Mouse (Mus musculus) hindbrain, embryonic 13.5 days (tissue): Measurements from ENCODE around the gene Gm15056. TPM values are rescaled to one million over a fixed set of nuclear protein-coding genes. Genes with fewer than 3 reads are reported as not detected.

Experiments
- ATAC-seq: fragments of 200-750 bp; cut with Nextera tagmentation; 2 replicates; pipeline ENCODE4 v1.8.0; 2017; ENCODE audit warnings: moderate TSS enrichment; ENCODE audit not compliant: low FRiP score
- H3K27ac ChIP-seq: fragments of 300-500 bp; sonication (generic); 2 replicates; pipeline ENCODE4 v1.5.1; 2015; ENCODE audit warnings: inconsistent platforms, mild to moderate bottlenecking, moderate library complexity
- H3K27me3 ChIP-seq: fragments of 300-500 bp; sonication (generic); 2 replicates; pipeline ENCODE4 v1.6.1; 2015; ENCODE audit warnings: mild to moderate bottlenecking, inconsistent platforms
- H3K36me3 ChIP-seq: fragments of 300-500 bp; sonication (generic); 2 replicates; pipeline ENCODE4 v1.6.1; 2015; ENCODE audit warnings: mild to moderate bottlenecking, inconsistent platforms
- H3K4me1 ChIP-seq: fragments of 300-500 bp; sonication (generic); replicated peaks from 2 replicates; pipeline ENCODE4 v1.6.1; 2015; ENCODE audit warnings: inconsistent platforms
- H3K4me2 ChIP-seq: fragments of 300-500 bp; sonication (generic); 2 replicates; pipeline ENCODE4 v1.6.1; 2015; ENCODE audit warnings: inconsistent platforms, mild to moderate bottlenecking, moderate library complexity
- H3K4me3 ChIP-seq: fragments of 300-500 bp; sonication (generic); 2 replicates; pipeline ENCODE4 v1.5.1; 2015; ENCODE audit warnings: mild to moderate bottlenecking, inconsistent platforms
- H3K9ac ChIP-seq: fragments of 300-500 bp; sonication (generic); 2 replicates; pipeline ENCODE4 v1.6.1; 2015; ENCODE audit warnings: mild to moderate bottlenecking, inconsistent platforms
- H3K9me3 ChIP-seq: fragments of 300-500 bp; sonication (generic); 2 replicates; pipeline ENCODE4 v1.6.1; 2016; ENCODE audit warnings: inconsistent platforms
- WGBS: fragments of 180-500 bp; shearing (Covaris S2); methylation state at CpG from one replicate; pipeline ENCODE4 v1.1.7; 2015; 5-methylcytosine and 5-hydroxymethylcytosine counted together
- polyA plus RNA-seq: library from polyadenylated mRNA; unstranded; fragments of >200 nt; fragmentation: Nextera tagmentation; extraction: Ambion mirVana; gene quantifications from 2 replicates; pipeline ENCODE4 v1.2.1, GENCODE M21; 2015

The Gm15056 gene
- not detected in 2 replicates for polyA plus RNA-seq

DNA sequence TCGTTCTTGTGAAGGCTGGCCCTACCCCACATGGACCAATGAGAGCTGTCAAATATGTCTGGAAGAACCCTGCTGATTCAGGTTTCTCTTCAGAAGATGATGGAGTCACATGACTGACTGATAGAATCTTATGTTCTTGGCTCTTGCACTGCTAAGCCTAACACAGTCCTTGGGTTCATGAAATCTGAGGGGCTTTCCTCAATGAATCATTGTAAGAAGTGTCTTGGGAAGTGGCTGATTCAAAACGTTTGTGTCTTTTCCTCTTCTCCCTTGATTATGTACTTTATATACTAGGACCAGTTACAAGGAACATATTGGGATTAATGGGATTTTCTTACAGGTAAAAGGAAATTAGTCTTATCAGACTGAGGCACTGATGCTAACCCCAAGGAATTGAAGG lies at the start of gene Gm15056:
Gene Gm15056, minus strand, starts transcription at position 101 of the 400 bp plus-strand sequence.
- Histone ChIP-seq H3K27ac (no peak within 1 kb of the TSS), H3K4me2 (no peak within 1 kb of the TSS), H3K4me3 (no peak within 1 kb of the TSS), H3K4me1 (no peaks in the 10 kb centered on the region), H3K9ac (no peak within 1 kb of the TSS), H3K9me3 (peaks cover 38% of the 10 kb centered on the region), H3K27me3 (no peaks in the 10 kb centered on the region), H3K36me3 (no peaks in the 10 kb centered on the region)
- 55% methylated on average over 2 of the region's 2 CpGs for whole genome bisulfite sequencing
- ATAC-seq, result no peak

DNA sequence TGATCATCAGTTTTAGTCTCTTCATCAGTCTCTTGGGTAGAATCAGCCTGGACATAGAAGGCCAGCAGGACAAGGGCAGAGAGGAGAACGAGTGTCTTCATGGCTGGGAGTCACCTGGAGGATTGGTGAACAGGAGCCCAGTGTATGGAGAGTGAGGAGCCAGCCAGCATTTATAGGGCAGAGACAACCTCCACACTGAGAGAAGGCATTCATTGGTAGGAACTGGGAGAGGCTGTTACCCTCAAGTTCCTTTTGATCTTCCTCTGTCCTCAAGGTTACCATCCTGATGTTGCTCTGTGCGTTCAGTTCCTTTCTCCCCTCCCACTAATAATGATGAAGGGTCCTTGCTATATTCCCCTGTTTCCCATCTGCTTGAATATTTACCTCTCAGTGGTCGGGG lies 42.2 kb upstream of the Gm15056 start, which contains the start of gene AY761185:
Gene AY761185, minus strand, starts transcription at position 101 of the 400 bp plus-strand sequence.
- H3K27me3 ChIP-seq, result no peaks in the 10 kb centered on the region
- peaks cover 23% of the 10 kb centered on the region for H3K9me3 ChIP-seq
- H3K36me3 ChIP-seq, result no peaks in the 10 kb centered on the region
- H3K4me1 ChIP-seq, result no peaks in the 10 kb centered on the region
- no peak within 1 kb of the TSS for H3K27ac ChIP-seq
- no peak within 1 kb of the TSS for H3K9ac ChIP-seq
- 71% methylated on average over 3 of the region's 3 CpGs for WGBS
- no peak within 1 kb of the TSS for H3K4me3 ChIP-seq
- no peak for ATAC-seq
- no peak within 1 kb of the TSS for H3K4me2 ChIP-seq

DNA sequence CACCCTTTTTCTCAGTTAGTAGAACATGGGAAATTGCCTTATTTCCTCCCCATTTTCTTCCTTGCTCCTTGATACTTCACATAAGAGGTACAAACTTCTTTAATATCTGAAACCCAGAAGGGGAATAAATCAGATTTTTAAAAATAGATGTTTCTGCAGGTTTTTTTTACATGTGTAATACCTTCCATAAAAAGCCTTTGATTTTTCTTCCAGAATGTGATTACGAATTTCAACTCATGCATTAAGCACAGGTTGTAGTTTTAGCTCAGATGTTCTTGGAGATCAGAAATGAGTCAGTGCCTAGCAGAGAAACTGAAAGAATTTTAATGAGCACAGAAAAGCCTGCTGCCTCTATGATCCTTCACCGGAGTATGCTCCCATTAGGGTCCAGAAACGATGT lies 19.5 kb upstream of the Gm15056 start, which contains the start of gene Gm6040:
Gene Gm6040, minus strand, starts transcription at position 101 of the 400 bp plus-strand sequence.
- Histone ChIP-seq H3K36me3 (no peaks in the 10 kb centered on the region), H3K9me3 (peaks cover 22% of the 10 kb centered on the region), H3K4me2 (no peak within 1 kb of the TSS), H3K9ac (no peak within 1 kb of the TSS), H3K27me3 (no peaks in the 10 kb centered on the region), H3K4me3 (no peak within 1 kb of the TSS), H3K27ac (no peak within 1 kb of the TSS), H3K4me1 (no peaks in the 10 kb centered on the region)
- WGBS, result 79% methylated on average over 3 of the region's 3 CpGs
- ATAC-seq, result no peak

DNA sequence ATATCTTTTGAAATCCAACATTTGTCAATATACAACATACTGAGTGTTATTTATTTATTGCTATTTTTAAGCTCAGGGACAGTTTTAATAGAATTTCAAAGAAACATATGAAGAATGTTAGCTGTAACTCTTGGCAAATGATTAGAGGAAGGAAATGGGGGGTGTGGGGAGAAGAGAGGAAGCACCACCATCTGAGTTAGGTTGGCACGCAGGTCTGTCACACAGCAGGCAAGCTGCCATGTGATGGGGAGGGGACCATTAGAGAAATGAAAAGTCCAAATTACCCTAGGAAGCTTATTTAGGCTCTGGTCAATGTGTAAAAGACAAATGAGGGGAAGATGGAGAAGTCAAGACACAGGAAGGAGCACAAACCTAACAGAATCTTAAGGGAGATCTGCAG lies 9.9 kb upstream of the Gm15056 start:
- Histone ChIP-seq H3K9ac (no peak overlapping the region), H3K9me3 (peaks cover 26% of the 10 kb centered on the region), H3K27me3 (no peaks in the 10 kb centered on the region), H3K27ac (no peak overlapping the region), H3K4me1 (no peaks in the 10 kb centered on the region), H3K36me3 (no peaks in the 10 kb centered on the region), H3K4me3 (no peak overlapping the region), H3K4me2 (no peak overlapping the region)
- WGBS, result 86% methylated on average over 1 of the region's 1 CpGs
- ATAC-seq, result no peak

DNA sequence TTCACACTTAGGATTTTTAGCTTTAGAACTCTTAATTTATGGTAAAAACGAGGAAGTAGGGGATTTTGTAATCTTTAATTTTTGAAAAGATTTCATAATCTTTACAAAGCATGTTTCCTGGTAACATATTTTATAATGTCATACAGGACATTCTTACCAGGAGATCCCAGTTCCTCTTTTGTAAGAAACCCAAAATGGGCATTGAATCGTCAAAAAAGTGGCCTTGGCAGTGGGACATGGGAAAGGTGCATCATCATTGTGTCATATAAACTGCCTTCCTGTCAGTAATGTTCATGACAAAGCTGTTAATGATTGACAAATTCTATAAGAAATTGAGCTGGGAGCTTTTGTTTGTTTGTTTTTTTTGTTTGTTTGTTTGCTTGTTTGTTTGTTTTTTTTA lies 5.8 kb upstream of the Gm15056 start:
- Histone ChIP-seq H3K36me3 (no peaks in the 10 kb centered on the region), H3K27me3 (no peaks in the 10 kb centered on the region), H3K4me1 (no peaks in the 10 kb centered on the region), H3K4me2 (no peak overlapping the region), H3K9me3 (peaks cover 26% of the 10 kb centered on the region), H3K4me3 (no peak overlapping the region), H3K27ac (no peak overlapping the region), H3K9ac (no peak overlapping the region)
- WGBS, result 69% methylated on average over 2 of the region's 2 CpGs
- ATAC-seq, result no peak

DNA sequence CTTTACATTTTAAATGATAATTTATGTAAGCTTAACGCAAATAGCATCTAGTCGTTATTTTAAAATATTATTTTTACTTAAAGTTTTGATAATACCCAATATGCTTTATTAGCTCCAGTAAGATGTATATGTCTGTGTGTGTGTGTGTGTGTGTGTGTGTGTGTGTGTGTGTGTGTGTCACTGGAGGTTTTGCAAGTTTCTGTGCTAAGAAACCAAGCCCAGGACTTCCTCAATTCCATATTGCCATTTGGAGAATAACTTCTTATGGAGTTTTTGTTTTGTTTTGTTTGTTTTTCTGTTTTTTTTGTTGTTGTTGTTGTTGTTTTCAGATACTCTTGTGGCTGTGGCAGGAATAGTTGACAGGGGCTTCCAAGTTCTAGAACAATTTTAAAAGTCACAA lies 4.7 kb upstream of the Gm15056 start:
- Histone ChIP-seq H3K4me2 (no peak overlapping the region), H3K4me3 (no peak overlapping the region), H3K4me1 (no peaks in the 10 kb centered on the region), H3K27me3 (no peaks in the 10 kb centered on the region), H3K27ac (no peak overlapping the region), H3K36me3 (no peaks in the 10 kb centered on the region), H3K9me3 (peaks cover 26% of the 10 kb centered on the region), H3K9ac (no peak overlapping the region)
- 96% methylated on average over 2 of the region's 2 CpGs for WGBS
- ATAC-seq, result no peak

DNA sequence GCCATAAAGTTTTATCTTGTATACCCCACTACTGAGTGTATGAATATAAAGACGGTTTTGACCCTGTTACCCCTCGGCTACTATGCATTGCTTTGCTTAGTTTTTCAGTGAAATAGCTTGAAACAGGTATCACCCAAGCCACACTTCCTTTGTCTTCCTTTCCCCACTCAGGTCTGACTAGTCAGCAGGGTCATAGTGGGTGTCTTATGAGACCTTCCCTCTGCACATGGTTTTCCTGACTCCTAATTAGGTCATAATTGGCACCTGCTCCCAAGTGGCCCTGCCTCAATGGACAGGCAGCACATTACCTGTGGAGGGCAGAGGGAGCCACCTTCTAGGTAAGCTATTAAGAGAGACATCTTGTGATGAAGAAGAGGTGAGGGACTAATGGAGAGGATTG lies 10.1 kb downstream of the Gm15056 start, which contains the start of gene Defb33:
Gene Defb33, plus strand, starts transcription at position 301 of the 400 bp plus-strand sequence.
- no peaks in the 10 kb centered on the region for H3K27me3 ChIP-seq
- no peaks in the 10 kb centered on the region for H3K4me1 ChIP-seq
- H3K27ac ChIP-seq, result no peak within 1 kb of the TSS
- no peak for ATAC-seq
- H3K9ac ChIP-seq, result no peak within 1 kb of the TSS
- no peak within 1 kb of the TSS for H3K4me2 ChIP-seq
- H3K4me3 ChIP-seq, result no peak within 1 kb of the TSS
- 88% methylated on average over 2 of the region's 2 CpGs for WGBS
- H3K36me3 ChIP-seq, result no peaks in the 10 kb centered on the region
- H3K9me3 ChIP-seq, result peaks cover 50% of the 10 kb centered on the region

DNA sequence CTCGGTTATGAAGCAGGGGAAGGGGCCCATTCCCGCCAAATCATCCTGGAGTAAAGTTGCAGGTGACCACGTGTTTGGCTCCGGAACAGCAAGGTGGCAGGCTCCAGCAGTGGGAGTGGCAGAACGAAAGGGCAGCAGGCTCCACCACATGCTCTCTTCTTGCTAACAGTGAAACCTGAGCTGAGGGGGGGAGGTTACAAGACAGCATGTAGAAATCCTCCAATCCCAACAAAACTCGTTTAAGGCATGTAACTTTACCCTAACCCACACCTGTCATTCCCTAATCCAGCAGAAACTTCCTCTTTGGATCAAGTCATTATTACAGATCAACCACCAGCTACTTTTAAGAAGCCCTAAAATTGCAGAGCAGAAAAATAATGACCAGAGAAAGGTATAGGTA lies 27.8 kb downstream of the Gm15056 start:
- no peaks in the 10 kb centered on the region for H3K36me3 ChIP-seq

More for the DNA sequence above, 27.8 kb downstream of the Gm15056 start:
- WGBS, result 50% methylated on average over 6 of the region's 6 CpGs
- Histone ChIP-seq H3K4me1 (no peaks in the 10 kb centered on the region), H3K9me3 (peaks cover 18% of the 10 kb centered on the region), H3K9ac (no peak overlapping the region), H3K27ac (no peak overlapping the region), H3K4me2 (no peak overlapping the region), H3K4me3 (no peak overlapping the region), H3K27me3 (no peaks in the 10 kb centered on the region)
- ATAC-seq, result no peak

Other genes starting within 250 kb of the Gm15056 start
- gene Defb33, start 10.0 kb downstream of the Gm15056 start, polyA plus RNA-seq, result not detected in 2 replicates
- not detected in 2 replicates for gene Gm6040, start 19.4 kb upstream of the Gm15056 start, polyA plus RNA-seq
- not detected in 2 replicates for gene AY761185, start 42.1 kb upstream of the Gm15056 start, polyA plus RNA-seq
- gene Defa21, start 122.9 kb upstream of the Gm15056 start, polyA plus RNA-seq, result not detected in 2 replicates
- gene Defa23, start 152.4 kb upstream of the Gm15056 start, polyA plus RNA-seq, result not detected in 2 replicates
- gene Defa35, start 162.4 kb upstream of the Gm15056 start, polyA plus RNA-seq, result not detected in 2 replicates
- not detected in 2 replicates for gene Defa25, start 181.8 kb upstream of the Gm15056 start, polyA plus RNA-seq
- gene Gm14851, start 193.4 kb upstream of the Gm15056 start, polyA plus RNA-seq, result not detected in 2 replicates
- not detected in 2 replicates for gene Defa30, start 232.0 kb upstream of the Gm15056 start, polyA plus RNA-seq